Mouse (Mus musculus): ENCODE data around the gene Gm20388.
"Not testable (repeated sequence)": the region's sequence is repeated elsewhere in the genome, so short reads cannot be mapped to it uniquely, and the experiment has no call there.

Gm20388 gene

DNA sequence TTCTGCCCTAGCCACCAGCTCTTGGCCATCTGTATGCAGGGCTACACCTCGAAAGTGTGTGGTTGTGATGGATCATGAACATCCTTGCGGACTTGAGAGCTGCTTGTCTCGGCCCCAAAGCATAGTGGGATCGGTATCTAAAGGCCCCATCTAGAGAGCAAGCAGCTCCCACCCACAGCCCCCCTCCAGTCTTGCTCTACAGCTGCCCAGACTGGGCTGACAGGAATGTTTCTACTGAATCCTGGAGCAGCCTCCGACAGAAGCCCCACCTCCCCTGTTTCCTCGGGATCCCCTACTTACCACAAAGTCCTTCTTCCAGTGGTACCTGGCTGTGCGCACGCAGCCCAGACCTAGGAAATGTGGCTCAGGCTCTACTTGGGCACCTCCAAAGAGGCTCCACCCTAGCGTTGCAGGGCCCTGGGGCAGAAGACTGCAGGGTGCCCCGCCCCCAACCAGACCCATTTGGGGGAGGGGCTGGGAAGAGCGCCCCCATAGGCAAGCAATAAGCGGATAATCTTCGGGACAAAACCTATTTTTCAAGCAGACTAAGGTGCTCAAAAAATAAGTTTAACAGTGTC is 3247.3 kb downstream of the Gm20388 start, which contains the start of gene Sult5a1:
Sult5a1 (minus strand) TSS at position 428 of the 578 bp plus-strand sequence.
- DNase-seq (ENCODE audit: low read depth, low spot score): no peak

DNA sequence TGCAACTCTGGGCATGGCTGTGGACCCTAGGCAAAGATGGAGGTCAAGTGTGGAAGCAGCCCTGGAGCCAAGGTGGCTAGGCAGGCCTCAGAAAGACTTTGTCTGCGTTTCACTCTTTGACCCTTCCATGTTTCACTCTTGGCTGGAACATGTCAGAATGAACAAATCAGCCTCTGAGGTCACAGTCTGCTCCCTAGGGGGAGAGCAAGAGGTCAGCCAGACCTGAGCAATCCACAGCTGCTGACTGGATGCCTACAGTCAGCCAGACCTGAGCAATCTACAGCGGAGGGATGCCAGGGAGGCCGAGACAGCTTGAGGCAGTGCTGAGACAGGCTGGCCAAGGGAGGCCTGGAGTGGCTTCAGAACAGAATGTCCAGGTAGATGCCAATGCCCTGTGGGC is 3270.8 kb downstream of the Gm20388 start:
- no peak for DNase-seq (ENCODE audit: low read depth, low spot score)

DNA sequence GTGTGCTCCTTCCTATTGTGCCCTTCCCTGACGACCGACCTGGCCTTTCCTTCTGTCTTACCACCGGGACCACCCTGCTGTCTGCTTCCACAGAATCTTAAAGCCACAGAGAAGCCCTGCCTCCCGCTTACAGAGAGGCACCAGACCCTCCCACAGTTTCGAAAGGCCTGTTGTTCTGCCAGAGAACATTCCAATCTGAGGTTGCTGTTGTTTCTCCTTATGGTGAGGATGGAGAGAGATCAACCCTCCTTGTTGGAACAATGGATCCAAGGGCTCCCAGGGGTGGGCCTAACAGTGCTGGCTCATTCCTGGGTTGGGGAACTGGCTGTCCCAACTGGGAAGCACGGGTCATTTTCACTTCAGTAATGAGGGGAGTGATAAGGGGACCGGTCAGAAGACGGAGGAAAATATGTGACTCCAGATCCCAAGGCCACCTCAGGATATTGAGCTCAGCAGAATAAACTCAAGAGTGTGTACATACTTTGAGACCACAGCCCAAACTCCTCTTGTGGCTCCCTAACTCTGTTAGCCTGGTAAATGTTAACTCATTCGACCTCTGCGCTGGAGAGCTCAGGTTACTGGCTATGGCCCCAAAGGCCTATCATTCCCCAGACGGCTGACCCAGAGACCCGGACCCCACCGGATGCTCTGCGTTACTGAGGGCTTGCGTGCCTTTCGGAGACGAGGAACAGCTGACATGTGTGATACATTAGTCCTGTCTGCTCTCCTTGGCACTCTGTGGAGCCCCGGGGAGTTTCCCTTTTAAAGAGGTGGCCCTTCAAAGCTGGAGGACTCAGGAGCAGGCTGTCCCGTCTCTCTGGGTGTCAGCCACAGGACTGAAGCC is 3275.1 kb downstream of the Gm20388 start, which contains the start of gene Dpep1:
Dpep1 (plus strand) TSS at position 677 of the 844 bp plus-strand sequence.
- no peak for DNase-seq (ENCODE audit: low read depth, low spot score)

- no peak for DNase-seq (ENCODE audit: low read depth, low spot score)
Observed at GRCm38 (mm10) chr8:123188006-123188405, 3277.4 kb downstream of the Gm20388 start.

DNA sequence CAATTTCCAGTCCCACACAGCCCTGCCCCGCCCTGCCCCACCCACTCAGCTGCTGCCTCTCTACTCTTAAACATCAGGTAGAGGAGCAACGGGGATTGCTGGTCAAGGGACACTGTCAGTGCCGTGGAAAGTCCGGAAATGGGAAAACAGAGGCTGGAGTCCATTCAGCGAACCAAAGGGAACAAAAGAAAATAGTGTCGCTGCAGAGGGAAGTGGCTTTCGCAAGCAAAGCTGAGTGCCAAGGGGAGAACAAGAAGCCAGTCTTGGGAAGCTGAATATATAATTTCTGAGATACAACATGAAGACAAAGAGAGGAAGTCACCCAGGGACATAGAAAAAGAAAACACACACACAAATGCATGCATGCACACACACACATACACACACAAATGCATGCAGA is 3278.2 kb downstream of the Gm20388 start:
- no peak for DNase-seq (ENCODE audit: low read depth, low spot score)

GRCm38 (mm10) chr8:123190678-123191077 is 3280.0 kb downstream of the Gm20388 start:
- DNase-seq (ENCODE audit: low read depth, low spot score): no peak

DNA sequence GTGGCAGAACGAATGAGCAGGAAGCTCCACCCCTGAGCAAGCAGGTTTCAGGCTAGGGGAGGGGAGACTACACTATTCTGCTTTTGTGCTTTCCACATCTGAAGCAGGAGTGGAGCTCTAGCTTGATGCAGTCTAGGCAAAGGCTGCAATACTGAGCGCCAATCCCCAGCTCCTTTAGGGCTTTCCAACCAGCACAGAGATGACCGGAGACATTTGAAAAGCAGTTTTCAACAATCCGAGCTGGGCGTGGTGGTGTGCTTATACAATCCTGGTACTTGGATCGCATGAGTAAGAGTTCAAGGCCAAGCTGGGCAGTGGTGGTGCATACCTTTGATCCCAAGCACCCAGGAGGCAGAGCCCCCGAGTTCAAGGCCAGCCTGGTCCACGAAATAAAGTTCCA is 3281.3 kb downstream of the Gm20388 start:
- no peak for DNase-seq (ENCODE audit: low read depth, low spot score)

DNA sequence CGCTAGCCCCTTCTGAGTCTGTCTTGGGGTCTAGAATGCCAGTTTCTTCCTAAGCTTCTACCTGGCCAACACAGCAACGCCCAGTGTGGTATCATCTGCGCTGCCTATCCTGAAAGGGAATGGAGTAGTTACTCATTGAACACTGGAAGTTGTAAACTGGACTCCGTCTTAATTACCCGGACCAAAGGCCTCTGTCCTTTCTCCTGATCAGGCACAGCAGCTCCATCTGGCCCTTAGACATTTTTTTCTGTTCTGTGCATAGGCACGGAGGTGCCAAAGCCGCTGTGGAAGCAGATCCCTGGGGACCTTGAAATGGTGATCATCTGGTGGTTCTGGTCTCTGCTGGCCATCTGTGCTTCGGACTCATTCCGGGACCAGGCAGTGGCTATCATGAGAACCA is 3283.1 kb downstream of the Gm20388 start:
- DNase-seq (ENCODE audit: low read depth, low spot score): no peak

GRCm38 (mm10) chr8:123197016-123197415 is 3286.4 kb downstream of the Gm20388 start:
- DNase-seq (ENCODE audit: low read depth, low spot score): not testable (repeated sequence)

DNA sequence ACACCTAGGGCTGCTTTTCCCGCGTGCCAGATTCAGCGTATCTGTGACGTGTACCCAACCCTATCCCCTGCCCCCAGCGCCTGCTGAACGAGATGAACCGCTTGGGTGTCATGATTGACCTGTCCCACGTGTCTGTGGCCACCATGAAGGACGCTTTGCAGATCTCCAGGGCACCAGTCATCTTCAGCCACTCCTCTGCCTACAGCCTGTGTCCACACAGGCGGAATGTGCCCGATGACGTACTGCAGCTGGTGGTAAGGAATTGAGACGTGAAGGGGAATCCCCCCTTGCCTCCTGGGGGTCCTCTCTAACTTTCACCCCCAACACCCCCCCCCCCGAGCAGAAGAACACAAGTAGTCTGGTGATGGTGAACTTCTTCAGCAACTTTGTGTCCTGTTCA is 3289.2 kb downstream of the Gm20388 start:
- no peak for DNase-seq (ENCODE audit: low read depth, low spot score)

- DNase-seq (ENCODE audit: low read depth, low spot score): peak; percentile 43
Observed at GRCm38 (mm10) chr8:123202288-123202687, 3291.6 kb downstream of the Gm20388 start.

DNA sequence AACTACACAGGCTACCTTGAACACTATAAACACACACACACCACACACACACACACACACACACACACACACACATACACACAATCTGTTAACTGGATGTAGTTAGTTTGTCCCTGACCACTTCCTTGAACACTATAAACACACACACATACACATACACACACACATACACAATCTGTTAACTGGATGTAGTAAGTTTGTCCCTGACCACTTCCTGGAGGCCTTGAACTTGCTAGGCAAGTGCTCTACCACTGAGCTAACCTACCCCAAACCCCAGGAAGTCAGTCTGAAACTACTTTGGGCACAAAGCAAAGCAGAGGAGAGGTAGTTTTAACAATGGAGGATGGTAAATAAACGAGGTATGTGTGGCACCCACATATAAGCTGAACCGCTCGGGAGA is 3292.9 kb downstream of the Gm20388 start:
- DNase-seq (ENCODE audit: low read depth, low spot score): no peak

DNA sequence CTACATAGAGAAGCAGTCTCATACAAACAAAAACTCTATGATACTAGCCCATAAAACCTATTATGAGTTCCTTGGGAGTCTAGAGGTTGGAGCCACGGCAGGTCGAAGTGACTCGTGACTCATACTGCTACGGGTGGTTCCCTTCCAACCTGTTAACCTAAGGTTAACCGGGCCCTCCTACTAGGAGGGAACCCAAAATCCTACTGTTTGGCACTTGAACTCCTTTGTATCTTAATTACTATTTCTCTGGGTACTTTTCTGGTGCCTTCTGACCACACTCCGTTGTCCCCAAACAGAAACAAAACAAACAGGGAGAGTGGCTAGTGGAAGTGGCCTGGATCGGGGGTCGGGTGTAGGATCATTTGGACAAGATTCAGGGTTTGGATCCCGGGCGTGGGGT is 3301.2 kb downstream of the Gm20388 start:
- no peak for DNase-seq (ENCODE audit: low read depth, low spot score)

GRCm38 (mm10) chr8:123212321-123213117 is 3301.9 kb downstream of the Gm20388 start, which contains the start of the genes Chmp1a and Spata33:
Gene Chmp1a (minus strand): TSS chr8:123212763.
Gene Spata33 (plus strand): TSS chr8:123212832.
- peak; percentile 64 for DNase-seq (ENCODE audit: low read depth, low spot score)

DNA sequence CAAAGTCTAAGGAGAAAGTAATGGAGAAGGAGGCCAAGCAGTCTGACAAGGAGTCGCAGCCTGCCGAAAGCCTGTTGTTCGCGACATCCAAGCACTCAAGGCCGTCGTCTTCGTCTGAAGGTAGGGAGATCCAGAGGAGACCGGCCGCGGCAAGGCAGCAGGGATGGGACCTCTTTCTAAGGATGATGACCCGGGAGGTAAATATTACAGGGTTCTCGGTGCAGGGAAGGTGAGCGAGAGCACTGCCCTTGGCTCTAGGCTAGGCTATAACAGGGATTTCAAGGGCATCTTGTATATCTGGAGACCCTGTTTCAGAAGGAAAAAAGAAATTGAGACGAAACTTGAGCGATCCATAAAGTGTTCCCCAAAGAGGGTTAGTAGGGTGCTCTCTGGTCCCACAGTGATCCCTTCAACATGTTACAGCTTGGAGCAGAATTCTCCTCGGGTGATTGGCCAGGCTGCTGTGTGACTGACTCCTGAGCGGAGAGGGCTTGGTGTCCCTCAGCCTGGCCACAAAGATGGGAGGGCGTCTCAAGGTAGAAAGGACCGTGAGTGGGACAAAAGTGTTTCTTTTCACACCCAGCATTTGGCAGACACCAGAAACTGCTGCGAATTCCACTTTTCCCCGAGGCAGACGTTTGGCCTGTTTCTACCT is 3302.6 kb downstream of the Gm20388 start:
- no peak for DNase-seq (ENCODE audit: low read depth, low spot score)

DNA sequence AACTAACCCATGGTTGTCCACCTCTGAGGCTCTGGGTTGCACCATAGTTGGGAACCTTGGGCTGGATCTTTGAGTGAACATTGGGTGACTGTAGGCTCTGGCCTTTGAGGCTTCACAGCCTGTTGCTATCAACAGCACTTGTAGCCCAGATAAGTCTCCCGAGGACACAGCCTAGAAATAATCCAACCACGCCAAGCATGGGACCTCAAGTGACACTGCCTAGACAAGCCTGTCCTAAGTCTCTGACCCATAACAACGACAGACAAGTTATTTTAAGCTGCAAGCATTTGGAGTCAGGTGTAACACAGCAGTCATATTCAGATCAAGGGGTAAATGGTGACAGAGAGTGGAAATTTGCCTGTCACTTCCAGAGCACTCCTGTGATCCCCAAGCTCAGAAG is 3304.8 kb downstream of the Gm20388 start:
- DNase-seq (ENCODE audit: low read depth, low spot score): no peak

GRCm38 (mm10) chr8:123220917-123221316 is 3310.3 kb downstream of the Gm20388 start:
- no peak for DNase-seq (ENCODE audit: low read depth, low spot score)

- peak; percentile 88 for DNase-seq (ENCODE audit: low read depth, low spot score)
Observed at GRCm38 (mm10) chr8:123224278-123225266, 3313.9 kb downstream of the Gm20388 start, which contains the start of gene Cdk10. Gene Cdk10 (plus strand): TSS chr8:123224842.

GRCm38 (mm10) chr8:123228416-123228815 is 3317.8 kb downstream of the Gm20388 start:
- no peak for DNase-seq (ENCODE audit: low read depth, low spot score)

GRCm38 (mm10) chr8:123230326-123230725 is 3319.7 kb downstream of the Gm20388 start:
- DNase-seq (ENCODE audit: low read depth, low spot score): not testable (repeated sequence)

Data from retina, adult 2 months (tissue).